Mouse (Mus musculus) cerebellum, adult 2 months (tissue): ENCODE measurements around the gene Fcgr4.

Experiments
- CTCF ChIP-seq: fragments of 200-500 bp; IDR thresholded peaks from 2 replicates; pipeline ENCODE4 v1.5.1; 2011; ENCODE audit warnings: low read depth, mild to moderate bottlenecking, control low read depth, low read length, moderate library complexity, borderline replicate concordance; ENCODE audit not compliant: insufficient read depth
- POLR2A ChIP-seq: fragments of 200-500 bp; IDR thresholded peaks from 2 replicates; pipeline ENCODE4 v1.6.1; 2011; ENCODE audit warnings: low read length, control low read depth, borderline replicate concordance; ENCODE audit not compliant: insufficient read depth

DNA sequence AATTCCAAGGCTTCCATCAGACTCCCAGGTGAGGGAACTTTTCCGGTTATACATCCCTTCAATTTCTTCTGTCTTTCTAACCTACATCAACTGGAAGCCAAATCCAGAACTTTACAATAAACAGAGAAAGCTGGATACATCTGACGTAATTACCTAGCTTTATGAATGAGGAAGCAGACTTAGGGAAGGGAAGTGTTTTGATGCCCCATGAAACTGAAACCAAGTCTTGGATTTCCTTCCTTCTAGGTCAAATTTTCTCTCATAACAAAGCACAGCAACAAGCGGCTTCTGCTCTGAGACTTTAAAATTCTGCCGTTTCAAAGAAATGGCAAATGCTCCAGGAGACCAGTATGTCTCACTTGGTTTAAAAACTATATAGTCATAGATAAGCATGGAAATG, 12.4 kb upstream of the Fcgr4 start:
- TF ChIP-seq CTCF (no peak), POLR2A (no peak)
